Mouse (Mus musculus): ENCODE data around the gene Cct5.

GRCm38 (mm10) chr15:31603113-31603512, 1.5 kb upstream of the Cct5 start:
- TF ChIP-seq MYOG (IDR thresholded peaks at IDR 0.05; ENCODE audit: control insufficient read depth, extremely low read depth, insufficient read length) (no peak), USF1 (IDR thresholded peaks at IDR 0.05; ENCODE audit: low read depth) (no peak), CTCF (IDR thresholded peaks at IDR 0.05; ENCODE audit: control insufficient read depth, insufficient read depth, insufficient read length) (no peak), MAX (IDR thresholded peaks at IDR 0.05) (no peak), CEBPB (IDR thresholded peaks at IDR 0.05; ENCODE audit: low read depth) (no peak), FOSL1 (IDR thresholded peaks at IDR 0.05; ENCODE audit: insufficient read depth, low read length, poor library complexity, severe bottlenecking) (no peak)
